Mouse (Mus musculus) G1E-ER4 (cell line): ENCODE measurements around the gene Dnajb11. TPM values are rescaled to one million over a fixed set of nuclear protein-coding genes. Genes with fewer than 3 reads are reported as not detected.

Experiments
- GATA1 ChIP-seq: IDR thresholded peaks from one replicate; pipeline ENCODE4 v1.8.0; 2012; ENCODE audit warnings: low read length, inconsistent platforms
- polyA plus RNA-seq: library from polyadenylated mRNA; stranded (reverse); fragments of >175 nt; gene quantifications from 2 replicates; pipeline ENCODE4 v1.2.3, GENCODE M21; 2012

Dnajb11 gene
- polyA plus RNA-seq, 1 experiment: 44.1 TPM

DNA sequence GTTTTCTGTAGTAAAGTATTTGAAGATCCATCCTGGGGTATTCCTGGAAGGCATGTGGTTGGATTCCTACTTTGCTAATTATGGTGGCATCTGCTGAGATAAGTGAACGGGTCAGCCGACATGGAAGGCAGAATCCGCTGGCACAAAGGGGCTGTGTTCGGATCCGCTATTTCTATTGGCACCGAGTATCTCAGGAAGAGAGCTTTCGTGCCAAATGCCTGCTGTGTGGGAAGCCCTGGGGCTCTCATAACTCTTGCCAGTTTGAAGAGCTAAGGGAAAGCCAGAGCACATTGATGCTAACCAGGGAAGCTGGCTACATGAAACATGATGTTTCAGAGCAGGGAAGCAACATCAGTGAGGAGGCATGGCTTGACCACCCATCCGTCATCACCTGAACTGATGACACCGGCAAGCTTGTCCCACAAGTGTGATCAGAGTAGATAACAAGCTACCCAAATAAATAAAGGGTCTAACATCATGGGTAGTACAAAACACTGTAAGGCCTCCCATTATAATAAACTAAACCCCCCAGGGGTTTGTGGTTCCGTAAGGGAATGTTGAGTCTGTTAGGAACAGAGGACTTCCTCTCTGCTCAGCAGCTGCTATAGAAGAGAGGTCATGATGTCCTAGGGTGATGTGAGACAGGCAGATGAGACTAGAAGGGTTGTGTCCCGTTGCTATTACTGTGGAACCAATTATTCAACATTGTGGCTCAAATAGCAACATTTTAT lies 20.2 kb downstream of the Dnajb11 start:
- TF ChIP-seq GATA1: no peak

DNA sequence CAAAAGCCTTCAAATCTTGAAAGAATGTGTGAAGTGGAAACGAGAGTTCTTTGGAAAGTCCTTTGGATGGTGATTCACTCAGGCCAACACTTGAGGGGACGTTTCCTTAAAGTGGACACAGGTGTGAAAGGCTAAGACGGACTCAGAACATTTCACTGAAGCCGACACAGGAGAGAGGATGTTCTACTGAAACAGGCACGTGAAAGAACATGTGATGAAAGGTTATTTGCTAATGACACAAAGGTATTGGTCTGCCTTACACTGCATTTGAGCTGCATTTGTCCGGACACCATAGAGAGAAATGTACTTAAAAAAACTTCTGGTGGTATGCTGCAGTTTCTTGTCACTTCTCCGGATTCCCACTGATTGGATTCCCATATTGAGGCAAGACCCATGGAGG lies 21.1 kb downstream of the Dnajb11 start:
- no peak for TF ChIP-seq GATA1

DNA sequence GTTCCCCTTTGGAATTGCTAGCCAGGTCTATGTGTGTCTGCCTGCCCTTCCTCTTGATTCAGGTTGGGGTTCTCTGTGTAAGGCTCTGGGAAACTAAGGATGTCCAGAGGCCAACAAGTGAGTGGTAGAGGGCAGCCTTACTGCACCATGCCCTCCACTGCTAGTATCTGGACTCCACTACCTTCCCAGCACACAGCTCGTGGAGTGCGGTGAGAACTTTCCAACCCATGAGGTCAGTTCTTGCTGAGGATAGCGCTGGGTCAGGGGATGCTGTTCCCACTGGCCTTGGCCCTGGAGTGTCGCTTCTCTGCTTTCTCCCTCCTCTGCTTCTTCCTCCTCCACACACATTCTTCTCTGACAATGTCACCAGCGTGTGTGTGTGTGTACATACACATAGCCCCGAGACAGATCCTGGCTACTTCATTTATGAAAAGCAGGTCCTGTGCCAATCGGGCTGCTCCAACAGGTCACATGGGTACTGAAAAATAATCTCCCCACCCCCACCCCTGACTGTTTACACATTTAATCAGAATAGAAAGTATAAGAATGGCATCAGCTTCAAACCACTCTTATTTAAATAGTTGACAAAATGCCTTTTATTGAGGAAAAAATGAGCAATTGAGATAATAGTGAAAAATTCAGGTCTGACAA lies 22.4 kb downstream of the Dnajb11 start:
- no peak for TF ChIP-seq GATA1

DNA sequence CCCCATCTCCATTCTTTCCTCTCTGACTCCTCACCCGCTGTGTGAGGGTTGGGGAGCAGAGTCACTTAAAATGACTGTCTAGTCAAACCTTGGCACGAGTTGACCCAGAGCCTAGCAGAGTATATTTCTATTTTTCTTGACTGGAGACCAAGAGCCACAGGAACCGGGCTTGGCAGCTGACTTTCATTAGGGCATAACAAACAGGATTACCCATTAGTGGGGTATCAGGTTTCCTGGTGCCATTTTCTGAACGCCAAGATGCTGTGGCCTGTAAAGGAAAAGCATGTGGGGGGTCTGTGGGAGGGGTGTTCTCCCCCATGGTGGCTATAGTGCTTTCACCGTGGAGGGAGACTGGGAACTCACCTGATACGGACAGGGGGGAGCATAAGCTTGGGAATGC lies 23.3 kb downstream of the Dnajb11 start:
- TF ChIP-seq GATA1: no peak

DNA sequence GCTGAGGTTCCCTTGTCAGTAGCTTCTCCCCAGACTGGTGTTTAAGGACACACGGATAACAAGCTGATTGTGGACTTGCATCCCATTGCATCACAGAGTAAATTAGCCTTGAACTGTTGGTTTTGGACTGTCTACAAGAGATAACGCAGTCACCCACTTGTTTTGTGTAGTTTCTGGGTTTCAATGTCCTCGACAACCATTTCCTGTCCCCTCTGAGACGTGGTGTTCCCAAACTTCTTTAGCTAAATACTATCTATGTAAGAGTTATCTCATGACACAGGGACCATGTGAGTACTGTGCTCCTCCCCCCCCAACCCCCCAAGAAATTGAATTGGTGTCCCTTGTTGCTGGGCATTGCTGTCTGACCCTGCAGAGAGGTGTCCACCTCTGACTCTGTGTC lies 23.8 kb downstream of the Dnajb11 start:
- peak; percentile 57 for TF ChIP-seq GATA1

DNA sequence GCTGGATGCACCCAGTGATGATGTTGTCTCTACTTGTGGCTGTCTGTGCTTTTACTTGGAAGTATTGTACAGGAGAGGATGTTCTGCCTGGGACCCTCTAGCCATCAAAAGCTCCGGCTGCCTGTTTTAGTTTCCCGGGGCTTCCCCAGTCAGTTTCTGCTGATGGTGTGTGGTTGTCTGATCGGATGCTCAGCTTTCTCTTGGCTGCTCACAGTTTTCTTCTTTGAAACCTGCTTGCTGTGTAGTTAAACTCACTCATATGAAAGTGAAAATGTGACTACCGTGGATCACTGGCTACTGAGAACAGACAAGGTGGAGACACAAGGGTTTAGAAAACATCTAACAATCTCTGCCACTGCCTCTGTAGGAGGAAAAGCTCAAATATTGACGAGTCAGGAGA lies 25.8 kb downstream of the Dnajb11 start:
- TF ChIP-seq GATA1: no peak

DNA sequence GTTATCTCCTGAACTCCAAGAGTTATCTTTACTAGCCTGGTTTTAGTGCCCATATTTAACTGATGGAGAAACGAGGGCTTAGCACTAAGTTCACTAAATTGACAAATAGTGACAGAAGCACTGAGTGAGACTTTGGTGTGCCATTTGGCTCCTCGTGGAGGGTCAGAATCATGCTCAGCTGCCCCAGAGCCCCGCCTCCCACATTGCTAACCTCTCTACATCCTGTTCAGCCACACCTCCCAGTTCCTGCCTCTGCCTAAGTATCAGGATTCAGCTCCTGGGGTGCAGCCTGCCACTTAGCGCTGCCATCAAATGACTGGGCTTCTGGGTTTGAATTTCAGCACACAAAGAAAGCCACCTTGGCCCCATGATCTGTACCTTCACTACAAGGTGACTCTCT lies 27.7 kb downstream of the Dnajb11 start:
- no peak for TF ChIP-seq GATA1

DNA sequence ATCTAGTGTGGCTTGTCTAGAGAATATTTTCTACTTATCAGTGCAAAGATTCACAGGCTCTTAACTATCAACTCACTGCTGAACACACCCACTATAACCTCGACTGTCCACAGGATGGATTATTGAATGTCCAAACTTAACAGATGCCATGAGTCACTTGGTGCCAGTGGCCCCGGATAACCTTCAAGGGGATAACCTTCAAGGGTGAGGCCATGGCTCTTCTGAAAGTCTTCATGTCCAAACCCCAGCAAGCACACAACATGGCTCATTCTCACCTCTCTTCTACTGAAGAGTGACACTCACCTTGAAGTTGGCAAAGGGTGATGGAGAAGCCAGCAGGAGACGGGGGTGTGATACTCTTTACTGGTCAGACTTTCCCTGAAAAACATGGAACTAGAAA lies 29.1 kb downstream of the Dnajb11 start:
- no peak for TF ChIP-seq GATA1

DNA sequence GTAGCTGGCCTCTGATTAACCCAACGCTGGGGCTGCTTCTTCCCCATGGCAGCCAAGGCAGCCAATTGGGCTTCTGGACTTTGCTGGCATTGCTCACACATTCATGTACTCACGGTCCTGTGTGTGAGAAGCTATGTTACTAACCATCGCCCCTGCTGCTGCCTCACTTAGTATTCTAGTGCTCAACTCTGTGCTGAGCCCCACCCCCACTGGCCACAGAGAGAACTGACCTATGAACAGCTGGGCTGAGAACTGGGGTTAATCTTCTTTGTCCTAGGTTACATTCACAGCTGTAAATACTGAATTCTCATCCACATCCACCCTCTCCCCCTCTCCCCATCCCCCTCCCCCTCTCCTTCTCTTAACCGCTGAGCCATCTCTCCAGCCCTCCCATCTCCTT lies 31.2 kb downstream of the Dnajb11 start:
- TF ChIP-seq GATA1: no peak

DNA sequence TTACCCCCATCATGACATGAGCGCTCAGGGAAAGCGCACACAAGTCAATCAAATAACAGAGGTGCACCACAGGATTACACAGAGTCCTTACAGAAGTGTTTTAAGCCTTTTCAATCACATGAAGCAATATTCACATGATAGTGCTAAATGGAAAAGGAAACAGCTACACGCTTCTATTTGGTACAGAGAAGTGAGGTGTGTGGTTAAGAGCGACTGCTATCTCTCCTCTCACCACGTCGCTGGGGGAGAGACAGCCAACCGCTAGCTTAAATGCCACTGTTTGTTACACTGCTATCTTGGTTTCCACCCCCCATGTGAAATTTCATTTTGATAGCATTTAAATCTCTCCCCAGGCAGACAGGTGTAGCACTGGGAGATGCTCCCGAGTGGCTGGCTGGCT lies 32.1 kb downstream of the Dnajb11 start:
- no peak for TF ChIP-seq GATA1

DNA sequence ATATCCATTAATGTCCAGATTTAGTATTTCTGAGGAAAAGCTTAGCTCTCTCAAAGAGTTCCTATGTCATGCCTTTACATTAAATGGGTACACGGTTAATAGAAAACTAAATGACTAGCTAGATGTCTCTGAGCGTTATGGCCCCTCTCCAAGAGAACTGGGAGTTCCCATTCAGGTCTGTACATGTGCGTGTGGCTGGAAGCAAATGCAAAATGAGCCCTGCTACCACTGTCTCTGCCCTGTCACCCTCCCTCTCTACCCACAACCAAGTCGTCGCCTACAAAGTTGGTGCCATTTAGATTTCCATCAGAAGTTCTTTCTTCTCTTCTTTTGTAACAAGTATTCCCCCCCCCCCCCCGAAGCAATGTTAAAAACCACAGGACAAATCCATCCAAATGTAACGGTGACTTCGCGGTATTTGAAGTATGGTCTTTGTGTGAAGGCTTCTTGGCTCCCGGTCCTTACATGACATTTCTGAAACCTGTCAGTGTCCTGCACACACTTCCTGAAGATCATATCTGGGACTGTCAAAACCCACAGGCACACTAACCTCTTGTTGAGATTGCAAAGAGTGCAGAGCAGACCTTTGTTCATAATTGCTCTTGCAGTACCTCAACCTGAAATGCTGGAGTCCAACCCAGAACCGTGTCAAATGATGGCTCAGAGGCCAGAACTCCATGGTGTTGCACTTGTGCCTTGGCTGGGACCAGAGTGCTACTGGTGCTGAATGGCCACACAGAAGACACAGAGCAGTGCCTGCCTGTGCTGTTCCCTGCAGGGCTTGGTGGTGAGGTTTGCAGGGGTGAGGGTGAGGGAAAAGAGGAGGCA lies 33.3 kb downstream of the Dnajb11 start, which contains the start of gene Ahsg:
TSS of gene Ahsg (plus strand) at position 595 of the 828 bp plus-strand sequence.
- no peak for TF ChIP-seq GATA1

DNA sequence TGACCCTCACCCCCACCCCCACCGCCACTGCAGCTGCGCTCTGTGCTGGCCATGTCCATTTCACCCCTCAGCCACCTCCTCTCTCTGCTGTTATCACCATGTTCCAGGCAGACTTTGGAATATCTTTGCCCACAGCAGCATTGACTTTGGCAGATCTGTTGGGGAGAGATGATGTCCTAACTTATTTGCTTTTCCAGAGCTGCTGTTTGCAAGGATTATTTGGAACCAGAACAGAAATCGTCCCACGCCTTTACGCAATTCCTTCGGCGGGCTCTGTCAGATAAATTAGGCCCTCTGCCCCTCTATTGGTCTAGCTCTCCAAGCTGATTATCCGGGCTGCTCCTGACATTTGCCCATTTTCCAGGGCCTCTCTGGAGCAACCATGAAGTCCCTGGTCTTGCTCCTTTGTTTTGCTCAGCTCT lies 34.1 kb downstream of the Dnajb11 start:
- no peak for TF ChIP-seq GATA1

DNA sequence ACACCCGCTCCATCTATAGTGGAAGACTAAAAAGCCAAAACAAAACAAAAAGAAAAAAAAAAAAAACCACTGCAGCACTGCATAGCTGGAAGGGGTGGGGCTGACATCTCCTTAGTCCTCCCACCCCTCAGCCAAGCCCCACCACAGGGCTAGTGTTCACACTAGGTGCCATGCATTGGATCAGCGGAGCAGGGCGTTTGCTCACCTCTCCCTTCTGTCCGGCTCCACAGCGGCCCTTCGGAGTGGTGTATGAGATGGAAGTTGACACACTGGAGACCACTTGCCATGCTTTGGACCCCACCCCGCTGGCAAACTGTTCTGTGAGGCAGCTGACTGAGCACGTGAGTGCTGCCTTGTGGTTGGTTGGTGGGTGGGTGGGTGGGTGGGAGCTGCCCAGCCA lies 36.5 kb downstream of the Dnajb11 start:
- TF ChIP-seq GATA1: no peak

DNA sequence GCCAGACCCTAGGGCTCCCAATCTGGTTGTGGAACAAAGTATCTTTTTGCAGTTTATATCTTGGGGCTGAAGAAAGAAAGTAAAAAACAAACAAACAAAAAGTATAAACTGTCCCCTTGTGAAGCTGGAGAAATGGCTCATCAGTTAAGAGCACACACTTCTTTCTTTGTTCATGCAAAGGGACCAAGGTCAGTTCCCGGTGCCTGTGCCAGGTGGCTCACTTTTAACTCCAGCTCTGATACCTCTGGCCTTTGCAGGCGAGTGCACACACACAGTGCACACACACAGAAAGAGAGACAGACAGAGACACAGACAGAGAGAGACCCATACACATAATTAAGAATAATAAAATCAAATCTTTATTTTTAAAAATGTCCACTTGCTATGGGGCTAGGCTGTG lies 39.0 kb downstream of the Dnajb11 start:
- no peak for TF ChIP-seq GATA1

DNA sequence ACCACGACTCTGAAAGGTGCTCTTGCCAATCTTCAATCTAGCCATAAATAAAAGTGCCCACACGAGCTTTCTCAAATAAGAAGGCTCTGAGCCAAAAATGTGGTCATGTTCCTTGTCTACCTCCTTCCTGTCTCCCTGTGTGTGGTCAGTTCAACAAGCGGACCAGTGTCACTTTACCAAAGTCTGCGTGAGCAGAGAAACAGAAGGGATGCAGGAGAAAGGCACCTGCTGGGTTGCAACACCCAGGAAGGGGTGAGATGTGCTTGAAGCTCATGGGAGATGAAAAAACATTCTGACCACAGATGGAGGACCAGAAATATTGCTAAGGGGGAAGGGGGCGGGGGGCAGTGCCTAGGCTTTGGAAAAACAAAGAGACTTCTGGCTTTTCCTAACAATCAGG lies 41.7 kb downstream of the Dnajb11 start:
- no peak for TF ChIP-seq GATA1

DNA sequence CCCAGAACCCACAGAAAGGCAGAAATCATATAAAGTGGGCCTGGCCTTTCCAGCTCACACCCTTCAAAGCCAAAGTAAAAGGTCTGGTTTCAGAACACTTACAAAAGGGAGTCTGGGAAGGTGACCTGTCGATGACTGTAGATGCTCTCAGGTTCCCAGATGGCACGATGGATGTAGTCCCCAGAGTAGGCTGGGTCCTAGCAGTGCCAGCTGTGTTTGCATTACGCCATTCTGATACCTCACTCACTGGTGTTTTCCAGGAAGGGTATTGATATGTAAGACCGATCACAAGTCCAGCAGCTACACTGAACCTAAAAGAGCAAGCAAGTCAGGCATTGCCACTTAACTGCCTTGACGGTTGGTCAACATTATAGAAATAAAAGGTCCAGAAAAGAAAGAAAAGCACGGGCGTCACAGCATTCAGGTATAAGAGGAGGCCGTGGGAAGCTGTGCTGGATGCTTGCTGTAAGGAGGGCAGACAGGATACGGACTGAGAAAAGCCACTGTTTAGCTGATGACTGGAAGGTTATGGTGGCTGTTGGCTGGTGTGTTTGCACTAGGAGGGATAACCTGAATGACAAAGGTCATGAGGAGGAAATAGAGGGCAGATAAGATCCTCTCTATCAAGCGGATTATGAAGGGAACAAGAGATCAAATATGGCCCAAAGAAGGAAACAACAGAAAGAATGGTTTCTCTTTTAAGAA lies 42.4 kb downstream of the Dnajb11 start:
- no peak for TF ChIP-seq GATA1

DNA sequence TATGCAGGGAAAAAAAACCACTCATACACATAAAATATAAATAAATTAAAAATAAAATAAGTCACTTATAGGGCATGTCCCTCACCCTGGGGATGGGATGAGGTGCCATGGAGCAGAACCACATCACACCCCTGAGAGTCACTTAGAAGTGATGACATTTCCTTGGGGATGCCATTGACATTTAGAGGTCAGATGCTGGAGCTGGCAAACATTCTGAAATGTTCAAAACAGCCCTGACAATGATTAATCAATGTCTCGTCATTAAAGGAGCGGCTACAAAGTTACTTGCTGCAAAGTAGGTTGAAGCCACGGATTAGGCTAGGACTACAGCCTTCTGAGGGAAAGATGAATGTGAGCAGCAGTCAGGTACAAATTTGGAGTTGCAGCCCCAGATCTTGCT lies 43.7 kb downstream of the Dnajb11 start:
- TF ChIP-seq GATA1: no peak
